ENCODE assay signal across 37 mouse cellular contexts in the genomic region with DNA sequence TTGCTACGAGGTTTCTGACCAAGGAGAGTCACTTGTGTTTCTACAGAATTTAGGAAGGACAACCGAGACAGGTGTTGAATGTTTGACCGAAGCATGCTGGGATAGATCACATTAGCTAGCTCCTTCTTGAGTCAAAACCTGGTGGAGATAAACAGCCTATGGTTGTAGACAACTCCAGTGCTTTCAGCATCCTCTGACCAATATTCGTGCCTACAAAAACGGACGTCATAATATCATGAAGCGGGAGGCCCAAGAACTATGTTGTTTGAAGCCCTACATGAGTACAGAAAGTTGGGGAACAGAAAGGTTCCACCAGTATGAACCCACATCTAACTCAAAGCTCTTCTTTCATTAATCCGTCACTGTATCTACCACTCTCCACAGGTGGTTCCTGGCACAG. TPM values are rescaled to one million over a fixed set of nuclear protein-coding genes. Genes with fewer than 3 reads are reported as not detected.
DNase-seq lines count a peak whose midpoint lies in the region; ATAC-seq and TF ChIP-seq lines count a peak whose summit lies in the region.
"Had no signal": no experiment of that assay in that cellular context is flagged by ENCODE, and none has a peak within 500 bp of the region (broad histone marks: within the 10 kb centered on the region; RNA-seq: fewer than 3 reads in every experiment).

No protein-coding gene starts in this region.

- TF ChIP-seq RAD21 in CH12.LX (IDR thresholded peaks at IDR 0.05; ENCODE audit: low read depth, low read length) = no peak

- WGBS in kidney, adult 2 months = 81% methylated on average over 8 of the region's 8 CpGs
- WGBS in lung, postnatal 0 days = 75% methylated on average over 8 of the region's 8 CpGs
- 88% methylated on average over 8 of the region's 8 CpGs for WGBS in intestine, embryonic 16.5 days

- dilution Hi-C loops in CH12.LX (cut with MboI; ENCODE audit: extremely low pct_ligation_motif_present, extremely low pct_unique_long_range_greater_than_20kb, low sequenced_read_pairs) = no loop called here

- H3K4me2 ChIP-seq in lung, postnatal 0 days (replicated peaks; ENCODE audit: low read depth, low read length) = no peak overlapping the region
- H3K4me2 ChIP-seq in CH12.LX (ENCODE audit: insufficient read depth, low read depth, poor library complexity, severe bottlenecking) (peak overlapping the region; percentile 61), myocyte (ENCODE audit: low read depth) (peak overlapping the region; percentile 69)
- no peak overlapping the region for H3K4me2 ChIP-seq in intestine, embryonic 16.5 days (ENCODE audit: low read depth, low read length)
- H3K4me2 ChIP-seq: heart, embryonic 12.5 days; hindbrain, embryonic 14.5 days; limb, embryonic 12.5 days had no signal

- H3K4me3 ChIP-seq in kidney, adult 2 months (ENCODE audit: insufficient read depth, low read depth, low read length) = no peak overlapping the region
- H3K4me3 ChIP-seq in lung, postnatal 0 days (ENCODE audit: low read depth, low read length) = no peak overlapping the region
- H3K4me3 ChIP-seq in CH12.LX (replicated peaks in 1 of 3; ENCODE audit: low read depth in 2 of 3, low read length in 2 of 3, poor library complexity in 1 of 3) = no peak overlapping the region
- H3K4me3 ChIP-seq in myocyte = no peak overlapping the region
- no peak overlapping the region for H3K4me3 ChIP-seq in intestine, embryonic 16.5 days (ENCODE audit: low read length)
- H3K4me3 ChIP-seq: embryonic facial prominence, embryonic 10.5 days; embryonic facial prominence, embryonic 15.5 days; heart, embryonic 12.5 days; layer of hippocampus, adult 2 months; left cerebral cortex, adult 2 months; limb, embryonic 12.5 days; liver, embryonic 15.5 days had no signal

- TF ChIP-seq POLR2A in kidney, adult 2 months (IDR thresholded peaks at IDR 0.05; ENCODE audit: low read depth, low read length) = no peak
- TF ChIP-seq POLR2A in CH12.LX (IDR thresholded peaks at IDR 0.05; ENCODE audit: low read depth, low read length) (no peak), myocyte (IDR thresholded peaks at IDR 0.05; ENCODE audit: insufficient read length, low read depth) (no peak)

- no peaks in the 10 kb centered on the region for H3K9me3 ChIP-seq in lung, postnatal 0 days (ENCODE audit: low read length)
- no peaks in the 10 kb centered on the region for H3K9me3 ChIP-seq in CH12.LX (replicated peaks; ENCODE audit: low read length)
- H3K9me3 ChIP-seq in intestine, embryonic 16.5 days (ENCODE audit: control insufficient read depth, low read length) = no peaks in the 10 kb centered on the region
- H3K9me3 ChIP-seq: embryonic facial prominence, embryonic 10.5 days; embryonic facial prominence, embryonic 15.5 days; heart, embryonic 12.5 days; limb, embryonic 12.5 days; liver, embryonic 15.5 days had no signal

- no peaks in the 10 kb centered on the region for H3K27me3 ChIP-seq in kidney, adult 2 months (replicated peaks; ENCODE audit: control insufficient read depth, insufficient read depth, low read length)
- no peaks in the 10 kb centered on the region for H3K27me3 ChIP-seq in lung, postnatal 0 days (replicated peaks; ENCODE audit: insufficient read depth, low read length)
- H3K27me3 ChIP-seq in CH12.LX (replicated peaks) (no peaks in the 10 kb centered on the region), myocyte (ENCODE audit: control insufficient read depth, insufficient read depth, insufficient read length) (no peaks in the 10 kb centered on the region)
- no peaks in the 10 kb centered on the region for H3K27me3 ChIP-seq in intestine, embryonic 16.5 days (replicated peaks; ENCODE audit: control insufficient read depth, insufficient read depth, low read length)
- H3K27me3 ChIP-seq: embryonic facial prominence, embryonic 15.5 days; heart, embryonic 12.5 days; limb, embryonic 12.5 days had no signal

- ATAC-seq in lung, postnatal 0 days = no peak
- ATAC-seq in intestine, embryonic 16.5 days = no peak
- ATAC-seq: forebrain, embryonic 14.5 days had no signal

- TF ChIP-seq CTCF in kidney, adult 2 months (conservative IDR thresholded peaks at IDR 0.05; ENCODE audit: insufficient read depth, insufficient read length, low read depth, low read length) = no peak
- TF ChIP-seq CTCF in lung, postnatal 0 days (IDR thresholded peaks at IDR 0.05) = no peak
- TF ChIP-seq CTCF in CH12.LX (conservative IDR thresholded peaks at IDR 0.05 in 1 of 2, IDR thresholded peaks at IDR 0.05 in 1 of 2; ENCODE audit: low read depth in 2 of 2, low read length in 2 of 2) = no peak

- no peaks in the 10 kb centered on the region for H3K36me3 ChIP-seq in kidney, adult 2 months (ENCODE audit: control insufficient read depth, insufficient read depth, low read length)
- H3K36me3 ChIP-seq in lung, postnatal 0 days (ENCODE audit: insufficient read depth, low read length) = peaks cover 5% of the 10 kb centered on the region; the same call in 1 of the 2 replicates
- H3K36me3 ChIP-seq in CH12.LX (replicated peaks in 1 of 2; ENCODE audit: control insufficient read depth in 1 of 2, insufficient read depth in 1 of 2, low read length in 1 of 2) (peaks cover 10 to 19% of the 10 kb centered on the region in 2 experiments), myocyte (ENCODE audit: control insufficient read depth, insufficient read depth) (peaks cover 3% of the 10 kb centered on the region)
- no peaks in the 10 kb centered on the region for H3K36me3 ChIP-seq in intestine, embryonic 16.5 days (ENCODE audit: control insufficient read depth, insufficient read depth, low read length)
- H3K36me3 ChIP-seq: embryonic facial prominence, embryonic 10.5 days; limb, embryonic 12.5 days had no signal

- H3K79me2 ChIP-seq in CH12.LX (replicated peaks; ENCODE audit: control insufficient read depth, extremely low read depth, insufficient read depth, poor library complexity, severe bottlenecking) (peaks cover 35% of the 10 kb centered on the region), myocyte (ENCODE audit: control insufficient read depth, insufficient read depth) (peaks cover 79% of the 10 kb centered on the region)

- in situ Hi-C loops in CH12.LX (cut with MboI; ENCODE audit: low pct_ligation_motif_present, low pct_unique_long_range_greater_than_20kb, low sequenced_read_pairs) = loop anchor here (5.0 kb wide), 1 partner anchor 278 kb away; a partner anchor contains a TSS

- TF ChIP-seq EP300 in lung, postnatal 0 days (IDR thresholded peaks at IDR 0.05) = no peak
- TF ChIP-seq EP300 in CH12.LX (IDR thresholded peaks at IDR 0.05; ENCODE audit: low read length) = no peak

- no peak for DNase-seq in kidney, adult 2 months
- DNase-seq in kidney, postnatal 14 days = no peak
- no peak for DNase-seq in lung, postnatal 0 days (ENCODE audit: low spot score)
- DNase-seq in lung, postnatal 36 days = no peak
- DNase-seq in CH12.LX (ENCODE audit: extremely low read depth) = no peak
- DNase-seq: adrenal gland, postnatal 14 days; cerebellum, adult 18-20 months; cerebellum, postnatal 14 days; gastrocnemius, postnatal 25 days; heart, postnatal 4 days; kidney, adult 8-10 months; lung, postnatal 14 days; midbrain, embryonic 14.5 days; right cerebral cortex, postnatal 25 days; thymus, adult 2 months; thymus, postnatal 4 days had no signal

- peaks cover 13% of the 10 kb centered on the region; the same call in 1 of the 2 replicates for H3K4me1 ChIP-seq in kidney, adult 2 months (ENCODE audit: control insufficient read depth, insufficient read depth, low read length)
- peaks cover 14% of the 10 kb centered on the region; the same call in 1 of the 2 replicates for H3K4me1 ChIP-seq in lung, postnatal 0 days (ENCODE audit: insufficient read depth, low read depth, low read length)
- H3K4me1 ChIP-seq in CH12.LX (ENCODE audit: control insufficient read depth in 1 of 2, insufficient read depth in 2 of 2) = peaks cover 26 to 67% of the 10 kb centered on the region in 2 experiments
- peaks cover 25% of the 10 kb centered on the region for H3K4me1 ChIP-seq in intestine, embryonic 16.5 days (ENCODE audit: control insufficient read depth, insufficient read depth, low read length)

- no peak overlapping the region for H3K9ac ChIP-seq in lung, postnatal 0 days (replicated peaks; ENCODE audit: low read depth)
- no peak overlapping the region for H3K9ac ChIP-seq in CH12.LX (ENCODE audit: insufficient read depth, low read depth)
- H3K9ac ChIP-seq in intestine, embryonic 16.5 days (ENCODE audit: low read depth, low read length) = no peak overlapping the region
- H3K9ac ChIP-seq: embryonic facial prominence, embryonic 15.5 days; heart, embryonic 12.5 days; hindbrain, embryonic 14.5 days; limb, embryonic 12.5 days; liver, embryonic 15.5 days had no signal

- H3ac ChIP-seq in myocyte (ENCODE audit: control insufficient read depth, insufficient read length) = no peak overlapping the region

- 0 out of 2 replicates have a peak overlapping the region, but pooled peaks have one; percentile 14 for H3K27ac ChIP-seq in kidney, adult 2 months (ENCODE audit: insufficient read depth, low read depth, low read length)
- peak overlapping the region; percentile 68; the same call in 1 of the 2 replicates for H3K27ac ChIP-seq in lung, postnatal 0 days (ENCODE audit: low read length)
- peak overlapping the region; percentile 29 for H3K27ac ChIP-seq in CH12.LX (ENCODE audit: insufficient read depth, low read depth)
- H3K27ac ChIP-seq in intestine, embryonic 16.5 days (ENCODE audit: low read length) = no peak overlapping the region
- H3K27ac ChIP-seq: embryonic facial prominence, embryonic 10.5 days; hindbrain, embryonic 14.5 days; layer of hippocampus, adult 2 months; left cerebral cortex, adult 2 months; limb, embryonic 12.5 days; liver, embryonic 15.5 days had no signal

RNA-seq across cellular contexts. Expression of a gene that starts 3.3 kb away (rescaled TPM):
- 17.3 and 22.3 TPM in 2 replicates for polyA plus RNA-seq in kidney, adult 2 months (2012; rRNA removed)
- polyA plus RNA-seq in lung, postnatal 0 days (2015; fragmentation: Nextera tagmentation; extraction: Ambion mirVana) = 20.5 and 27.9 TPM in 2 replicates
- total RNA-seq in CH12.LX (2012; rRNA removed) (13.6 and 15.1 TPM in 2 replicates), CH12.LX (2014; rRNA removed) (5.0 and 5.9 TPM in 2 replicates)
- polyA plus RNA-seq in CH12.LX (2012; ENCODE audit: insufficient read length, low read depth) (14.5 and 16.9 TPM in 2 replicates), myocyte (2012; fragmentation: generic; extraction: Trizol) (24.8 TPM)
- 15.4 and 16.6 TPM in 2 replicates for polyA plus RNA-seq in intestine, embryonic 16.5 days (2015; fragmentation: Nextera tagmentation; extraction: Ambion mirVana)

RNA-seq across cellular contexts. Expression of a gene that starts 19.2 kb away (rescaled TPM):
- not detected in 2 replicates for polyA plus RNA-seq in kidney, adult 2 months (2012; rRNA removed)
- not detected in 2 replicates for polyA plus RNA-seq in lung, postnatal 0 days (2015; fragmentation: Nextera tagmentation; extraction: Ambion mirVana)
- total RNA-seq in CH12.LX (2012; rRNA removed) = not detected in 2 replicates
- total RNA-seq in CH12.LX (2014; rRNA removed) = not detected in 2 replicates
- not detected in 2 replicates for polyA plus RNA-seq in CH12.LX (2012; ENCODE audit: insufficient read length, low read depth)
- polyA plus RNA-seq in myocyte (2012; fragmentation: generic; extraction: Trizol) = not detected
- polyA plus RNA-seq in intestine, embryonic 16.5 days (2015; fragmentation: Nextera tagmentation; extraction: Ambion mirVana) = not detected in 2 replicates
- total RNA-seq: adrenal gland, postnatal 14 days; gastrocnemius, postnatal 25 days; heart, adult 18-20 months; heart, postnatal 4 days; layer of hippocampus, adult 2 months; layer of hippocampus, postnatal 14 days; left cerebral cortex, adult 2 months; left cerebral cortex, postnatal 25 days; liver, adult 2 months; megakaryocyte-erythroid progenitor cell, adult 5-6 weeks; neutrophil, adult 5-6 weeks had no signal
- polyA plus RNA-seq: cortical plate, adult 2 months; embryonic facial prominence, embryonic 10.5 days; embryonic facial prominence, embryonic 15.5 days; forebrain, embryonic 14.5 days; heart, embryonic 12.5 days; heart, postnatal 0 days; hindbrain, embryonic 14.5 days; inflammation-experienced regulatory T-cells, adult 6 months; limb, embryonic 12.5 days; liver, adult 2 months; liver, embryonic 15.5 days; midbrain, embryonic 14.5 days; neural tube, embryonic 11.5 days; thymus, adult 2 months had no signal

RNA-seq across cellular contexts. Expression of a gene that starts 42.4 kb away (rescaled TPM):
- 8.2 and 10.7 TPM in 2 replicates for polyA plus RNA-seq in kidney, adult 2 months (2012; rRNA removed)
- 0.84 and 1.7 TPM in 2 replicates for polyA plus RNA-seq in lung, postnatal 0 days (2015; fragmentation: Nextera tagmentation; extraction: Ambion mirVana)
- total RNA-seq in CH12.LX (2012; rRNA removed) (1.0 and 6.2 TPM in 2 replicates), CH12.LX (2014; rRNA removed) (0.35 TPM in 1 of 2 replicates, not detected in the other)
- polyA plus RNA-seq in CH12.LX (2012; ENCODE audit: insufficient read length, low read depth) (3.2 and 4.6 TPM in 2 replicates), myocyte (2012; fragmentation: generic; extraction: Trizol) (2.0 TPM)
- polyA plus RNA-seq in intestine, embryonic 16.5 days (2015; fragmentation: Nextera tagmentation; extraction: Ambion mirVana) = 27.0 and 27.4 TPM in 2 replicates
- total RNA-seq: neutrophil, adult 5-6 weeks had no signal

Comparison
In these comparisons a context has a peak if more than half of its experiments do, and no peak if none do; other contexts are left out.
1. H3K4me2 ChIP-seq: peak in CH12.LX (single experiment) and myocyte (single experiment); none in lung, postnatal 0 days (single experiment) and intestine, embryonic 16.5 days (single experiment).